Mouse (Mus musculus) myocyte (in vitro differentiated cells): ENCODE results near the gene Sec22c.

Source experiments
- MAX ChIP-seq: IDR thresholded peaks from one replicate; pipeline ENCODE4 v1.6.1; 2011; ENCODE audit warnings: low read depth, mild to moderate bottlenecking, control low read depth
- POLR2A ChIP-seq: IDR thresholded peaks from one replicate; pipeline ENCODE4 v1.6.1; 2011; ENCODE audit warnings: low read depth, mild to moderate bottlenecking, control low read depth, moderate library complexity; ENCODE audit not compliant: insufficient read length
- SRF ChIP-seq: IDR thresholded peaks from one replicate; pipeline ENCODE4 v1.6.1; 2011; ENCODE audit warnings: low read depth; ENCODE audit not compliant: control insufficient read depth, insufficient read length

DNA sequence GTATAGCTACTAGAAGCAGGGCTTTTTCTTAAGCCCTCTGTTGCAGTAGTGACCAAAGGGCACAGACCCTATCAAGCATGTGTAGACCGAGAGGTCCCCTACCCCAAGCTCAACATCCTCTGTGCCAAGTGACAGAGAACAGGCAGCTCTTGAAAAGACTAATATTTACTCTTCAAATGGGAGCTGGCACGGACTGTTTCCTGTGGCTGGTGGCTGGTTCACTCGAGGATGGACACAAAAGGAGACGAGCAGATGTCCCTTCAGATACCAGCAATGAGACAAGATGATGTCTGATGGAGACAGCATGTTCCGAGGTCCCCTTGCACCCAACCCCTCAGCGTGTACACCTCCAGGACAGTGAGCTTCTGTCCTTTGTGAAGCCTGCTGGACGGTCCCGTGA lies 27.8 kb downstream of the Sec22c start:
- no peak for TF ChIP-seq SRF
- TF ChIP-seq POLR2A = no peak
- no peak for TF ChIP-seq MAX
